Comparison of ENCODE assay signal across 16 mouse cellular contexts in the genomic region with DNA sequence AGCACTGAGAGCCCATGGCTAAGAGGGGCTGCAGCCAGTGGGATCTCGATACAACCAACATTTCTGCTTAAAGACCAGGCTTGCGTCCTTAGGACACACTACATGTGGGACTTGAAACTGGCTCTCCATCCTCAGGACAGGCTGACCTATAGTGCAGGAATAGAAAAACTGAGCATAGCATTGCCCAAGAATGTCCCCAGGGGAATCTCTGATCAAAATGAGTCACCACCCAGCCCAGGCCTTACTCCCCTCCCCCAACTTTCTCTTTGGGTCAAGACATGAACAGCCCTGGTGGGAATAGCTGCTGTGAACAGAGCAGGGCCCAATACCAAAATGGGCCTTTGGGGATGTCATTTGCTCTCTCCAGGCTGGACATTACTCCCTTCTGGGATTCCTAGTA. TPM values are rescaled to one million over a fixed set of nuclear protein-coding genes. Genes with fewer than 3 reads are reported as not detected.
"Had no signal": no experiment of that assay in that cellular context is flagged by ENCODE, and none has a peak within 500 bp of the region (broad histone marks: within the 10 kb centered on the region; RNA-seq: fewer than 3 reads in every experiment).

No protein-coding gene starts in this region.

- H3K4me3 ChIP-seq: layer of hippocampus, adult 2 months; left cerebral cortex, adult 2 months; limb, embryonic 10.5 days; liver, embryonic 12.5 days; lung, embryonic 15.5 days; megakaryocyte, embryonic 14.5 days; midbrain, embryonic 13.5 days; neural tube, embryonic 15.5 days had no signal

- DNase-seq: kidney, postnatal 10 days; kidney, postnatal 4 days; lung, postnatal 14 days; right cerebral cortex, adult 18-20 months; right cerebral cortex, postnatal 25 days; spleen, adult 18-20 months had no signal

- H3K9me3 ChIP-seq: limb, embryonic 10.5 days; liver, embryonic 12.5 days; lung, embryonic 15.5 days; midbrain, embryonic 13.5 days; neural tube, embryonic 15.5 days had no signal

- H3K36me3 ChIP-seq: limb, embryonic 10.5 days; liver, embryonic 12.5 days; lung, embryonic 15.5 days; midbrain, embryonic 13.5 days; neural tube, embryonic 15.5 days had no signal

- H3K27ac ChIP-seq: layer of hippocampus, adult 2 months; left cerebral cortex, adult 2 months; limb, embryonic 10.5 days; liver, embryonic 12.5 days; lung, embryonic 15.5 days; macrophage; midbrain, embryonic 13.5 days; neural tube, embryonic 15.5 days had no signal

- ATAC-seq: liver, embryonic 12.5 days; midbrain, embryonic 13.5 days had no signal

- H3K4me2 ChIP-seq: liver, embryonic 12.5 days; lung, embryonic 15.5 days; midbrain, embryonic 13.5 days; neural tube, embryonic 15.5 days had no signal

- H3K9ac ChIP-seq: liver, embryonic 12.5 days; lung, embryonic 15.5 days; midbrain, embryonic 13.5 days; neural tube, embryonic 15.5 days had no signal

RNA-seq across cellular contexts. Expression of gene Bmp8b, which starts 1.9 kb away (rescaled TPM):
- polyA plus RNA-seq: macrophage had no signal

RNA-seq across cellular contexts. Expression of gene Oxct2b, which starts 9.2 kb away (rescaled TPM):
- total RNA-seq: layer of hippocampus, adult 2 months had no signal
- polyA plus RNA-seq: limb, embryonic 10.5 days; liver, embryonic 12.5 days; lung, embryonic 15.5 days; macrophage; stomach, embryonic 14.5 days had no signal
